Mouse (Mus musculus): ENCODE results near the gene Metrnl.
"Not testable (repeated sequence)": the region's sequence is repeated elsewhere in the genome, so short reads cannot be mapped to it uniquely, and the experiment has no call there.

The Metrnl gene

GRCm38 (mm10) chr11:121701244-121701643 lies at the start of gene Metrnl:
Metrnl (plus strand) TSS chr11:121701544.
- no peak for DNase-seq (ENCODE audit: low spot score)

GRCm38 (mm10) chr11:121651556-121651955 lies 49.8 kb upstream of the Metrnl start:
- DNase-seq (ENCODE audit: low spot score): no peak

GRCm38 (mm10) chr11:121651983-121652382 lies 49.4 kb upstream of the Metrnl start:
- DNase-seq (ENCODE audit: low spot score): no peak

- DNase-seq (ENCODE audit: low spot score): peak; percentile 27
Measured at GRCm38 (mm10) chr11:121652547-121653305, 48.6 kb upstream of the Metrnl start.

GRCm38 (mm10) chr11:121653631-121654030 lies 47.7 kb upstream of the Metrnl start:
- DNase-seq (ENCODE audit: low spot score): no peak

- no peak for DNase-seq (ENCODE audit: low spot score)
Measured at GRCm38 (mm10) chr11:121654406-121654945, 46.9 kb upstream of the Metrnl start.

GRCm38 (mm10) chr11:121655166-121655806 lies 46.1 kb upstream of the Metrnl start:
- DNase-seq (ENCODE audit: low spot score): no peak

GRCm38 (mm10) chr11:121655807-121656511 lies 45.4 kb upstream of the Metrnl start:
- DNase-seq (ENCODE audit: low spot score): no peak

GRCm38 (mm10) chr11:121658151-121658550 lies 43.2 kb upstream of the Metrnl start:
- no peak for DNase-seq (ENCODE audit: low spot score)

GRCm38 (mm10) chr11:121660604-121661003 lies 40.7 kb upstream of the Metrnl start:
- not testable (repeated sequence) for DNase-seq (ENCODE audit: low spot score)

GRCm38 (mm10) chr11:121661116-121661515 lies 40.2 kb upstream of the Metrnl start:
- no peak for DNase-seq (ENCODE audit: low spot score)

GRCm38 (mm10) chr11:121667541-121667940 lies 33.8 kb upstream of the Metrnl start:
- no peak for DNase-seq (ENCODE audit: low spot score)

GRCm38 (mm10) chr11:121668776-121669175 lies 32.6 kb upstream of the Metrnl start:
- no peak for DNase-seq (ENCODE audit: low spot score)

- no peak for DNase-seq (ENCODE audit: low spot score)
Measured at GRCm38 (mm10) chr11:121670926-121671325, 30.4 kb upstream of the Metrnl start.

- no peak for DNase-seq (ENCODE audit: low spot score)
Measured at GRCm38 (mm10) chr11:121672312-121672989, 28.9 kb upstream of the Metrnl start.

GRCm38 (mm10) chr11:121672990-121673572 lies 28.3 kb upstream of the Metrnl start, which contains the start of gene B3gntl1:
B3gntl1 (minus strand) TSS chr11:121673153.
- peak; percentile 95 for DNase-seq (ENCODE audit: low spot score)

- DNase-seq (ENCODE audit: low spot score): no peak
Measured at GRCm38 (mm10) chr11:121673629-121674028, 27.7 kb upstream of the Metrnl start.

GRCm38 (mm10) chr11:121676836-121677235 lies 24.5 kb upstream of the Metrnl start:
- DNase-seq (ENCODE audit: low spot score): no peak

- DNase-seq (ENCODE audit: low spot score): no peak
Measured at GRCm38 (mm10) chr11:121679581-121679980, 21.8 kb upstream of the Metrnl start.

- DNase-seq (ENCODE audit: low spot score): no peak
Measured at GRCm38 (mm10) chr11:121680750-121681149, 20.6 kb upstream of the Metrnl start.

GRCm38 (mm10) chr11:121683243-121683642 lies 18.1 kb upstream of the Metrnl start:
- DNase-seq (ENCODE audit: low spot score): no peak
